Mouse (Mus musculus) erythroid progenitor cell, adult 5-6 weeks (primary cell): ENCODE results near the gene Syt1. TPM values are rescaled to one million over a fixed set of nuclear protein-coding genes. Genes with fewer than 3 reads are reported as not detected.

ENCODE experiments used
- ATAC-seq: replicated peaks from 2 replicates; pipeline ENCODE4 v1.8.0; 2016; ENCODE audit warnings: moderate number of reproducible peaks, mild to moderate bottlenecking, moderate TSS enrichment, inconsistent platforms; ENCODE audit not compliant: poor library complexity, low FRiP score, severe bottlenecking
- total RNA-seq, 2 experiments: library from RNA; stranded (forward) in 1 of 2; stranded (reverse) in 1 of 2; fragments of 150-400 nt in 1 of 2; fragments of 186-747, 209-891 nt in 1 of 2; gene quantifications; 2 replicates each; pipeline versions ENCODE4 v1.2.3 to v1.2.4; 2015 to 2017; ENCODE audit warnings: low replicate concordance in 2 of 2

Gene Syt1
- total RNA-seq, 2 experiments from 2014 or later: not detected

DNA sequence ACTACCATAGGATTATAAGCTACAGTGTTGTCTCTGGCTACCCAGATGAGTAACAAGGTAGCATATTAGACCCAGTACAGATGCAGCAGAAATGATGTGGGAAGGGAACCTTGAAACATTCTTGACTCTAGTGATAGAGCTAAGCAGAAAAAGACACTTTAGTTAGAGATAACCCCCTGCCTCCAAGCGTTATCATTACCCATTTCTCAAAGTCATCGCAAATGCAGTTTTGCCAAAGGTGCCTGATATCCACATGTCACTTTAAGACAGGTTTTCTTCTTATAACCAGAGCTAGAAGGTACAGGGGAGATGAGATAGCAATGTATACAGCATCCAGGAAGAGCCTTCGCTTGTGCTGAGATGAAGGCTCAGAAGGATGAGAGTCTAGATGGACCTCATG is 421.4 kb downstream of the Syt1 start:
- ATAC-seq: no peak

DNA sequence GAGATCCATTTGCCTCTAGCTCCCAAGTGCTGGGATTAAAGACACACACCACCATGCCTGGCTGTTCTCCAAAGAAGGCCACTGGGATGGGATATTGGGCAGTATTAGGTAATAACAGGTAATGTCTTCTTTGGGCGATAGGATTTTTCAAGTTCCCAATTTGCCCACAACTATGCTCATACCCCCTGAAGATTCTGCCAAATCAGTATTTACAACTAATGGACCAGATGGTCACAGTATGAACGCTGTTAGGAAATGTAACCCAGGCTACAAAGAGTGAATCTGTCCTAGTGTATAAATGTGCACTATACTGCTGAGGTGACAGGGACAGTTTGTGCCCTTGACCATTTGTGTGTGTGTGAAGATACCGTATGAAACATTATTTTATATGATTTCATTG is 421.9 kb downstream of the Syt1 start:
- no peak for ATAC-seq

DNA sequence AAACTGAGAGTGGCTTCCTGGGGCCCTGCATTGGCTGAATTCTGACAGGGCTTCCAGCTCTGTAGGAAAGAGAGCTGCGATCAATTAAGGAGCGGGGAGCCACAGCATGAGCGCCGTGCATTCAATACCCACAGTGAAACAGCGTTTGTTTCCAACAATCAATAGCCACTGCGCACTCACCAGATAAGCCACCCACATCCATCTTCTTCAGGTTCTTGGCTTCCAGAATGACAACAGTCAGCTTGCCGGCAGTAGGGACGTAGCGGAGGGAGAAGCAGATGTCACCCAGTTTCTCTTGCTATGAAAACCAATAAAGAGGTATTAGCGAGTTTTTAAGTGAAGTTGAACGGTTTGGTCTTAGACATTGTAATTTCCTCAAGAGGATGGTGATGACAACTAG is 427.1 kb downstream of the Syt1 start:
- ATAC-seq: no peak

DNA sequence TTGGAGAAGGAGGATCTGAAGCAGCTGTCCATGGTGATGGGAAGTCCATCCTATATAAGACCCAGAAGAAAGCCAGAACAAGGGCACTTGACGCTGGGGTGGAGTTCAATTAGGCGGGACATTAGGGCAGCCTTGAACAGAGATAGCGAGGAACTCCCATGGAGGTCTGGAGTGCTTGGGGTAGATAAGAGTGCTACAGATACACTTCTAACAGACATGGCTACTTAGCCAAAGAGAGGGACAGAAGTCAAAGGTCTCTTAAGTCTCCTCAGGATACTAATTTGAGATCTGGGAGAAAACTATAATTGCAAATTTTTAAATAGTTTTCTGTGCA is 428.4 kb downstream of the Syt1 start:
- ATAC-seq: peak; percentile 95

DNA sequence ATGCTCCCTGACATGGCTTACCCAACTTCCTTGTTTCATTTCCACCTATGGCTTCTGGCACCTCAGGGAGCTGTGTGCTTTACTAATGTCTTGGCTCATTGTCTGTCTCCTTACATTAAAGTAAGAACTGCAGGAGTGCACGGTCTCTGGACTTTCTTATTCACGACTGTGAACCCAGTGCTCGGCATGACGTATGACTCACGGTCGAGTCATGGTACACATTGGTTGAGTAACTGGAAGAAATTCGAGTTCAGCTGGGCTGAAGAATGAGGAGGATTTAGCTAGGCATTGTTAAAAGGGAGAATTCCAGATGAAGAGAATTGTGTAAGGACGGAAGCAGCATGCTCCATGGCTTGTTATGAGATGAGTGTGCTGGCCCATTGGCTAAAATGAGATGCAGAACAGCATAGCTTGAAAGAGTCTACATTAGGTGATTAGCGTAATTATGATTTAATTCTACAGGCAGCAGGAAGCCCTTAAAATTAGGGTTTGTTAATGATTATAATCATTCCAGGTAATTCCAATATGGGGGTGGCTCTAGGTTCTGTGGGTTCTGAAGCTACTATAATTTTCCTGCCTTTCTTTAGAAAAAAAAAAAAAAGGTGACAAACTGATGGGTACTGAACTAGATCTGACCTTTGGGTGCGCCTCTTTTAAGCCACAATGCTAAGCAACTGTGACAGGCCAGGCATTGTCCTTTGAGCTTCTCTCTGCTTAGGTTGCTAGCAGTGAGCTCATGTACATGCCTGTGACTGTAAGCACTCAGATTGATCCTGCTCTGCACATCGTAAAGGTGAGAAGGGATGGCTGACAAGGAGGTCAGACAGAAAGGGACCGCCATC is 429.0 kb downstream of the Syt1 start:
- ATAC-seq: no peak

DNA sequence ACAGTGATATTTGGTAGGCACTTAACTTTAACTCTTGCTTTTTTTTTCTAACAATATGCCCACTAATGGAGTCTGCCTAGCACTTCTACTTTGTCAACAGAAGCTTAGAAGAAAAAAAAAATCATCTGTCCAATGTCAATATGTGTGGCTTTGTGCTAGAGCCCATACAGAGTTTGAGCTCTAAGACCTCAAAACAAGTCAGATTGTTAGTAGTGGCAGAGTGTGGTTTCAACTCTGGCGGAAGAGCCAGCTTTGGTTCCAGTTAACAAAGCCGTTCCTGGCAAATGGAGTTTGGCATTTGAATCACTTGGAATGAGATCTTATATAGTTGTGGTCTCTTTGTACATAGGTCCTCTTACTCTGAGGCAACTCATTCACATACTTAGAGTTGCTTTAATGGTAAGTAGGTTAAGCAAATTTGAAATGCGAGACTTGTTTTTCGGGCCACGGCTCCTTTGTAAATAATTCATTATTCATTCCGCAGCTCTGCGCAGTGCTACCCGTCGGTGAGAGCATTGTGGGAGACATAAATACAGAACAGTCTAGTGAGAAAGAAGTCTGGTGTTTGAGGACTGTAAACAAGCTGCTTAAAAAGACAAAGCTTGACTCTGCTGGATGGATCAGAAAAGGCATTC is 429.9 kb downstream of the Syt1 start:
- ATAC-seq: no peak

DNA sequence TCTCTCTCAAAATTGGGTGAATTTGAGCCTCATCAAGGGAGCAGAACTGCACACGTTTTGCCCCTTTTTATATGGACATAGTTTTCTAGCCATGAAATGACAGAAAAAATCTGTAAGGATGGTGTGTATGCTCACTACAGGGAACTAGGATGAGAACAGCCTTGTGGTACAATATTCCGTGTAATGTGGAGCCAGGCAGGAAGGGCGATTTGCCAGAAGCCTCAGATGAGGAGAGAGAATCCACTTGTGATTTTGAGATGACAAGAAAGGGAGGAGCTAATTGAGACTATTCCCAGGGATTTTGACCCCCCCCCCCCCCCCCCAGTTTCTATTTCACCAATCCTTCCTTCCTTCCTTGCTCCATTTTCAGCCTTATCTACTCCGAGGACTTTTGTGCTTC is 431.4 kb downstream of the Syt1 start:
- no peak for ATAC-seq

DNA sequence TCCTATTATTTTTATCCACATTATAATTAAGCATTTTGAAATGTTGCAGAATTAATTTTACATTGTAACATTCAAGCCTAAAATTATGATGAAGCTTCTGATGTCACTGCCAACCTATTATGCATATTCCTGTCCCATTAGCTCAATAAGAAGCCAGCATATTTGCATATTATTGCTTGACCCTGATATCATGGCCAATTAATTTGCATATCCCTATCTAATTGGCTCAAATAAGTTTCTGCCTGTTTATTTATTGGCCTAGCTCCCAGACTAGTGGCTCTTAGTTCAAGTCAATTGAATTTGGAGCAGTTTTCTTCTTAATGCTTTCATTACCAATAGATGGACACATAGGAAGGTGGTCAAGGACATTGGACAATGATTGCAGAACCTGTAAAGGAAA is 433.2 kb downstream of the Syt1 start:
- 0 out of 2 replicates have a peak, but pooled peaks have one; percentile 47 for ATAC-seq

DNA sequence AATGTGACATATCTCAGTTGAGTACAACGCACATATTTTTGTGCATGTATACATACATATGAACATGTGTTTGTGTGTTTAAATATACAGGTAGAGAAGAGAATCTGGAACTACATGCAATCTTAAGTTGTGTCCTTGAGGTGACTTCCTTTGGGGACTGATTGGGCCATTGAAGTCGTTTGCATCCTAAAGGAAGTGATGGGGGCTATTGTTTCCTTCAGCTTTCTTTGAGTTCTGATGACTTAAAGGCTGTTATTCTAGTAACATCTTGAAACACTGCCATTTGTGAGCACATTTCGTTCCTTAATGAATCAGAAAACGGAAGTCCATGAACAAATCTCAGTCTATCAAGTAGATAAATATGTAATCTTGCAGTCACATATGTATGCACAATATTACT is 438.0 kb downstream of the Syt1 start:
- no peak for ATAC-seq

DNA sequence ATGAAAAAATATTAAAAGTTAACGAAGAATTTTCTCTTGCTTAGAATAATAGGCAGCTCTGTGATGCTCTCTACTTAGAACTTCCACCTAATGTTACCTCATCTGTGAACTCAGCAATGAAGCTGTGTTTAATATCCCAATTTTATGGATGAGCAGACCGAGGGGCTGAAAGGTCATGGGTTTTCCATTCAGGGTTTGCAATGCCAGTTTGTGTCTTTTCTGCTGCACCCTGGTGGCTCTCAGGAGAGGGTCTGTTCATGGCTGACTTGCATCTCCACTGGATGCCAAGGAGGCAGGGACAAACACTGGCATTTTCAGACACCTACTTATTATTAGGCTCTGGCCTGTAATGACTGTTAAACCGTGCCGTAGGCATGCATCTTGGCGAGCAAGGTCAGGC is 439.7 kb downstream of the Syt1 start:
- no peak for ATAC-seq

DNA sequence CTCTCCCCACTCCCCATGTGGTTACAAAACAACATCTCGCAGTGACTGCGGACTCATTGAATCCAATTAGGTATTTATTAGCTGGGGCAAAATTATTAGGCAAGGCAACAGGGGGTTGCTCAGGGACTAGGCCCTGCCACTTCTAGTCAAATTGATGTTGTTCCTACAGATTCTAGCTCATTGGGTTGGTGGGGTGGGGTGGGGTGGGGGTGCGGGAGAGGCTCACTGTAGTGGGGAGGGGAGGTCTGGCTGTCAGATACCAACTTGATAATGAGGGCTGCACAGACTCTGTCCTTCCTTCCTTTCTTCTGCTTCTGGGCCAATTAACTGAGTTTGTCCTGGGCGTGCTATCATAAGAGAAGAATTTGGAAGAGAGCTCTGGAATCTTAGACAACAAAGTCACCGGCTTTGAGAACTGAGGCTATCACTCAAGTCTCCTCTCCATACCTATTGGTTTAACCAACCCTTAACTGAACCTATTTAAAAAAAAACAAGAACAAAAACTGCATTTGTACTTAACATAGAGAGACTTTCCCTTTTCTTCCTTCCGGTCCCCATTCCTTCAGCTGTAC is 441.1 kb downstream of the Syt1 start:
- no peak for ATAC-seq

DNA sequence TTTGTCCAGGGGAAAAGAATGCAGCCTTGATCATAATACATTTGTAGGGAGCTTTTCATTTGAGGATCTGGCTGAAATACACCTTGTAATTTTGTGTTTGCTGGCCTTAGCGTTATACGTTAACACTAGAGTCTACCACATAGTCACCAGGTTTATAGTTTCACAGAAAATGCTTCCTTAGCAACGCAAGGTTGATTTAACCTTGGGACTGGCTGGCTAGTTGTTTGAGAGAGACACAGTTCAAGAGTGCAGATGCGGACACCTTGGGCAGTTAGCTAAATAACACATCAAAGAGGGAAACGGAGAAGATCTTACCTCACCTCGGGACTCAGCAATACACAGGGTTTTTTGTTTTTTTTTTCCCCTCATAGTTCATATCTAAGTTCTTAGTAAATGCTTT is 441.9 kb downstream of the Syt1 start:
- ATAC-seq: no peak

DNA sequence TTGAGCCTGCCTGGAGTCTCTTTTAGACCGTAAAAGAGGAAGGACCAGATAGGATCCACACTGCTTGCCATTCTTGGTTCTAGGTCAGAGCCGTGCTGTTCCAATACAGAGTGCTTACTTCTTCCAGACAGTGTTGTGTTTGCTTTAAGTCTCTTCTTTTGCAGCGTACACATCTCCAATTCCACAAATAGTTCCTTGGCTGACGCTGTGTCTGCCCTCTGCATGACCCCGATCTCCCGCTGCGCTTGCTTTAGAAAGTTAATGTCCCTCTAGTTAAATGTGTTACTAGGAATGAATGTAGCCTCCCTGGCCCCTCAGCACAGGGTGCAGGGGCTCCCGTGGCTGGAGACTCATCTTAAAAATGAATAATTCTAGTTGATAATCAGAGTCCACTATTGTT is 442.6 kb downstream of the Syt1 start:
- no peak for ATAC-seq

DNA sequence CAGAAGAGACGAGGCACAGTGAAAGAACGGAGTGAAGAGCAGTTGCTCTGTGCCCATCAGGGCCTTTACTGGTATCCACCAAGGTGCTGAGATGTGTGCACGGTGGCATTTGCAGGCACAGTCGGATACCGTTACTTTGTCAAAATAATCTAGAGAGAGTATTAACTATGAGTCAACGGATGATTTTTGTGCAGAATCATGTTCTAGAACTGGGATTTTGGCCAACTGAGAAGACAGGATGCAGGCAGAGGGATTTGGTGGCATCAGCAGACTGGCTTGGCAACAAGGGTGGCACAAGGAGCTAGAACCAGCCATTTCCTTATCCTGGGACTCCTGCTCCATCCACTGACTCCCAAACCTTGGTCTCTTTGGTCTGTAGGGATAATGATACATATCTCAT is 443.3 kb downstream of the Syt1 start:
- ATAC-seq: no peak

DNA sequence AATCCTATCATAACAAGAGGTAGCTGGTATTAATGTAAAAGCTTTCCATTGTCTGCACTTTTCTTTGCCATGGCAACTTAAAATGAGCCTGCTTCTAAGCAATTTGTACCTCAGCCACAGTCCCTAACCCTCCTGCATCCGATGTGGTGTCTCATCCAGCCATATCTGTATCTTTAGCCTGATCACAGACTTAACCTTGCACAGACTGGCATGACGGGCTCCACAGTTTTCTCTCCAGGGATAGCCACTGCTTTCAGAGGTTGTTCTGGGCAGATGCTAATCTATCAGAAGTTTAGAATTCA is 451.2 kb downstream of the Syt1 start:
- no peak for ATAC-seq

DNA sequence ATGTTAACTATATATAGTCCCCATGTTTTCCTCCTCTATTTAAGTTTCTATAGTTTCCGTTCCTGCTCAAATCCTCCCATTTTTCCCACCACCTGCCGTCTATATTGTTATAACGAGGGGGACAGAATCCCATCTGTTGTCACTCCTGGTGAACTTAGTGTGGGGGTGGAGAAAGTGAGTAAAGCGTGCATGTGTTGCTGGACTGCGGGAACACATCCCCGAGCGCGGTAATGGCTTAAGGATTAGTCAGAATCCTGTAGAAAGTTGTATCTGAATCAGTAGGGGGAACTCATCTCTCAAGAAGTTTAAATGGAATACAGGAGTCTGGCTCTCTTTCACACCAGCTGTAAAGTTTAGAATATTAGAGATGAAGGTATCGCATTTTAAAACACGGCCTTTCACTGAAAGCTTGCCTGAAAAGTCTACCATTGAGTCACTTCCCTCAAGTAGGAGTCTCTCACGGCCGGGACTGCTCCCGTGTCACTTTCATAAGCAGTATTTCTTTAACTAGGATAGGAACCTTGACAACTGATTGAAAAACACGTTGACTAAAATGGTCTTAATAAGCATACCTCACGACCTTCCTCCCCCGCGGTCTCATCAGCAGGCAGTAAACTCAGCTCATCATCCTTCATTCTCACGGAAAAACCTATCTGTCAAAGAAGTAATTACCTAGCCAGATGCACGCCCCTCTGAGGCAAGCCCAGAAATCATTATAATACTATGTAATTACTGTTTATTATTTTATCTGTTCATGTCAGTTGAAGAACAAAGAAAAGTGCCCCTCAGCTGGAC is 451.8 kb downstream of the Syt1 start:
- no peak for ATAC-seq

DNA sequence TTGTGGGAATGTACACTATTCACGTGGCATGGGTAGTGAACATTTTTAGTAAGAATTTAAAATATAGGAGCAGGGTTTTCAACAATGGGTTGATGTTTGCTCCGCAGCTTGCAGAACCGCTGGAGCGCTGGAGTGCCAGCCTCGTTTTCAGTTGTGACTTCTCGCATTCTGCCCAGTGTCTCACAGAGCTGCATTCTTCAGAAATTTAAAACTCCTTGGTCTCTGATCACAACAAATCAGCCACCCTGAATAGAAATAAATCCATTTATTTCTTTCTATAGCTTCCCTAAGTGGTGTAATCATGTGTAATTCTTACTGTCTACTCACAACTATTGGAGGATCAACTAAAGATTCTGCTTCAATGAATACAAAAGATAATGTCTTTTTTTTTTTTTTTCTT is 458.2 kb downstream of the Syt1 start:
- ATAC-seq: no peak

DNA sequence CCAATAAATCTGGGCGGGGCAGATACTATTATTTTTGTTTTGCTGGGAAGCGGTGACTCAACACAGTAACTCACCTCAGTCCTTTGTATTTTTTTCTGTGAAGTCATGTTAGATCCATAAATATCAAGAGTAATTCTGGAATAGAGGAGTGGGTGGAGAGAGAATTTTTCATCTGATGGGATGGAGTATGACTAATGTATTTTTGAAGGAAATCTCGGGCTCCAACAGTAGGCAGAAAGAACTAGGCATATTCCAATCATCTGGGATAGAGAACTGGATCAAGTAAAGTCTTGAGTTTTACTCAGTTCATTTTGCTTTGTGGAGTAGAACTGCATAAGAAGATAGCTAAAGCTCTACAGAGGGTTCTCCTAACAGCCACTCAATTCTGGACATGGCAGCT is 465.1 kb downstream of the Syt1 start:
- no peak for ATAC-seq

DNA sequence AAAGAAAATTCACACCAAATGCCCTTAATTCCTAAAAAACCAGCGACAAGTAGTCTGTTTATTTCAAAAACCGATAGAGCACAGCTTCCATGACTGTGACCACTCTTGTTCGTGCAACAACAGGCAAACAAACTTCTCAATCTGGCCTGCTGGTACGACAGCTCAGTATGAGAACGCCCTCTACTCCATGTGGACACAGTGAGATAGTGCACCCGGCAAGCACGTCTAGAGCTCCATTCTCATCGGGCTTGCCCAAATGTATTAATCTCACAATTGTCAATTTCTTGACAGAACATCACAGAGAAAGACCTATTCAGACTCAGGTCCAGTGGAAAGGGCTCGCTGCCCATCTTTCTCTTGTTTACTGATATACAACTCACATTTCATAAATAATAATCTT is 469.2 kb downstream of the Syt1 start:
- no peak for ATAC-seq

DNA sequence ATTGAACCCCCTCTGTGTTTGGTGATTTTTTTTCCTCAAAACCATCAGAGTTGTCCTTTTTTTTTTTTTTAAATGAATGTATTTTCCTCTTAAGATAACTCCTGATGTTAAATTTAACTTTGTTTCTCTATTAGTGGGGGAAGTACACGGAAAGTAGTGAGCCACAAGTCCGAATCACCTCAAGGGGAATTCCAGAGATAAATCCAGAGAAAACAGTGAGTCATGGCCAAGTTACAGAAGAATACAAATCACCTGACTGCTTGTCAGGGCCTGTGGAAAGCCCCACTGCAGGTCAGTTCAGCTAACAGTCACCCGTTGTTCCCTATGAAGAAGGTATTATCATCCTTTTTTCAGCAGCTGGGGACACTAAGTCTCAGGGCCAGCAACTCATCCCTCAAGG is 472.2 kb downstream of the Syt1 start:
- ATAC-seq: no peak

DNA sequence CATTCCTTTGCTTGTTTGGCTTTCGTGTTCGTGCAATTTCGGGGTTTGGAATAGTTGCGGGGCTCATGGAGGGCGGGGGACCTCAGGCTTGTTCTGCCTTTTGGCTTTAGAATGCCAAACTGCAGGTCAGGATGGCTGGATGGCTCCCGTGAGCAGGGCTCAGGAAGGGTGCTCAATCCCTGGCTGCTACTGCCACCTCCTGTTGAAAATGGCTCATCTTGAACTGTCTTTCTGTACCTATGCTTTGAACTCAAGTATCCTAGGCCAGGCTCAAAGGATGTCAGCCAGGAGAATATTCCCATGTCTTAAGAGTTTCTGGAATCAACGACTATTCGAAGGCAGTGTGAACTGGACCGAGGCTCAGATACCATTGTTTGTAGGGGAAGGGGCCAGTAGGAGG is 473.1 kb downstream of the Syt1 start:
- ATAC-seq: no peak
